Mouse (Mus musculus): ENCODE measurements around the gene Lmbr1l. TPM values are rescaled to one million over a fixed set of nuclear protein-coding genes. Genes with fewer than 3 reads are reported as not detected.
"Not testable (repeated sequence)": the region's sequence is repeated elsewhere in the genome, so short reads cannot be mapped to it uniquely, and the experiment has no call there.

Lmbr1l gene
- polyA plus RNA-seq, 1 experiment from 2014 or later: 5.5 TPM

GRCm38 (mm10) chr15:98947884-98948283, 29.9 kb upstream of the Lmbr1l start:
- Histone ChIP-seq H3K27me3 (replicated peaks; ENCODE audit: control insufficient read depth, insufficient read depth, low read length) (no peaks in the 10 kb centered on the region), H3K9me3 (ENCODE audit: control insufficient read depth, low read length) (no peaks in the 10 kb centered on the region), H3K4me3 (ENCODE audit: low read depth, low read length) (no peak overlapping the region), H3K4me2 (ENCODE audit: low read length) (no peak overlapping the region), H3K27ac (ENCODE audit: low read depth) (no peak overlapping the region), H3K36me3 (ENCODE audit: control insufficient read depth, insufficient read depth, low read length) (peaks cover 9% of the 10 kb centered on the region; the same call in 1 of the 2 replicates), H3K9ac (ENCODE audit: low read length) (no peak overlapping the region), H3K4me1 (replicated peaks; ENCODE audit: control insufficient read depth, insufficient read depth, low read length) (0 out of 2 replicates have a peak, but pooled peaks cover 4% of the 10 kb centered on the region)
- DNase-seq (ENCODE audit: low spot score) (no peak), ATAC-seq (replicated peaks; ENCODE audit: low FRiP score, low TSS enrichment, low read depth) (no peak)
- WGBS: 51% methylated on average over 3 of the region's 3 CpGs

GRCm38 (mm10) chr15:98943133-98943532, 25.1 kb upstream of the Lmbr1l start:
- H3K27ac ChIP-seq (ENCODE audit: low read depth): no peak overlapping the region
- WGBS: 48% methylated on average over 4 of the region's 4 CpGs

GRCm38 (mm10) chr15:98942081-98942480, 24.1 kb upstream of the Lmbr1l start:
- Histone ChIP-seq H3K36me3 (ENCODE audit: control insufficient read depth, insufficient read depth, low read length) (no peaks in the 10 kb centered on the region), H3K4me2 (ENCODE audit: low read length) (no peak overlapping the region), H3K4me3 (ENCODE audit: low read depth, low read length) (no peak overlapping the region), H3K9ac (ENCODE audit: low read length) (no peak overlapping the region), H3K27me3 (replicated peaks; ENCODE audit: control insufficient read depth, insufficient read depth, low read length) (no peaks in the 10 kb centered on the region), H3K27ac (ENCODE audit: low read depth) (no peak overlapping the region), H3K4me1 (replicated peaks; ENCODE audit: control insufficient read depth, insufficient read depth, low read length) (no peaks in the 10 kb centered on the region), H3K9me3 (ENCODE audit: control insufficient read depth, low read length) (no peaks in the 10 kb centered on the region)
- ATAC-seq (replicated peaks; ENCODE audit: low FRiP score, low TSS enrichment, low read depth) (no peak), DNase-seq (ENCODE audit: low spot score) (no peak)
- WGBS: 85% methylated on average over 4 of the region's 4 CpGs

More at GRCm38 (mm10) chr15:98943133-98943532, 25.1 kb upstream of the Lmbr1l start:
- Histone ChIP-seq H3K36me3 (ENCODE audit: control insufficient read depth, insufficient read depth, low read length) (no peaks in the 10 kb centered on the region), H3K9ac (ENCODE audit: low read length) (no peak overlapping the region), H3K9me3 (ENCODE audit: control insufficient read depth, low read length) (no peaks in the 10 kb centered on the region), H3K4me3 (ENCODE audit: low read depth, low read length) (no peak overlapping the region), H3K4me2 (ENCODE audit: low read length) (no peak overlapping the region), H3K27me3 (replicated peaks; ENCODE audit: control insufficient read depth, insufficient read depth, low read length) (no peaks in the 10 kb centered on the region), H3K4me1 (replicated peaks; ENCODE audit: control insufficient read depth, insufficient read depth, low read length) (no peaks in the 10 kb centered on the region)
- DNase-seq (ENCODE audit: low spot score) (no peak), ATAC-seq (replicated peaks; ENCODE audit: low FRiP score, low TSS enrichment, low read depth) (0 out of 2 replicates have a peak, but pooled peaks have one; percentile 20)

GRCm38 (mm10) chr15:98941539-98941938, 23.5 kb upstream of the Lmbr1l start:
- Histone ChIP-seq H3K4me3 (ENCODE audit: low read depth, low read length) (no peak overlapping the region), H3K27me3 (replicated peaks; ENCODE audit: control insufficient read depth, insufficient read depth, low read length) (no peaks in the 10 kb centered on the region), H3K27ac (ENCODE audit: low read depth) (no peak overlapping the region), H3K36me3 (ENCODE audit: control insufficient read depth, insufficient read depth, low read length) (no peaks in the 10 kb centered on the region), H3K4me1 (replicated peaks; ENCODE audit: control insufficient read depth, insufficient read depth, low read length) (no peaks in the 10 kb centered on the region), H3K9ac (ENCODE audit: low read length) (no peak overlapping the region), H3K4me2 (ENCODE audit: low read length) (no peak overlapping the region), H3K9me3 (ENCODE audit: control insufficient read depth, low read length) (no peaks in the 10 kb centered on the region)
- WGBS: 65% methylated on average over 2 of the region's 2 CpGs
- ATAC-seq (replicated peaks; ENCODE audit: low FRiP score, low TSS enrichment, low read depth): no peak
- no peak for DNase-seq (ENCODE audit: low spot score)

- ATAC-seq (replicated peaks; ENCODE audit: low FRiP score, low TSS enrichment, low read depth) (no peak), DNase-seq (ENCODE audit: low spot score) (no peak)
- 83% methylated on average over 10 of the region's 10 CpGs for WGBS
- Histone ChIP-seq H3K4me2 (ENCODE audit: low read length) (no peak overlapping the region), H3K27me3 (replicated peaks; ENCODE audit: control insufficient read depth, insufficient read depth, low read length) (no peaks in the 10 kb centered on the region), H3K36me3 (ENCODE audit: control insufficient read depth, insufficient read depth, low read length) (no peaks in the 10 kb centered on the region), H3K4me1 (replicated peaks; ENCODE audit: control insufficient read depth, insufficient read depth, low read length) (peaks cover 2% of the 10 kb centered on the region), H3K9ac (ENCODE audit: low read length) (no peak overlapping the region), H3K4me3 (ENCODE audit: low read depth, low read length) (no peak overlapping the region), H3K9me3 (ENCODE audit: control insufficient read depth, low read length) (no peaks in the 10 kb centered on the region), H3K27ac (ENCODE audit: low read depth) (no peak overlapping the region)
These were observed 22.8 kb upstream of the Lmbr1l start for GRCm38 (mm10) chr15:98940816-98941215.

- peak within 1 kb of the TSS; percentile 97 for H3K9ac ChIP-seq (ENCODE audit: low read length)
- H3K36me3 ChIP-seq (ENCODE audit: control insufficient read depth, insufficient read depth, low read length): peaks cover 14% of the 10 kb centered on the region
- DNase-seq (ENCODE audit: low spot score): peak; percentile 90
- peak within 1 kb of the TSS; percentile 99 for H3K4me2 ChIP-seq (ENCODE audit: low read length)
- no peaks in the 10 kb centered on the region for H3K27me3 ChIP-seq (replicated peaks; ENCODE audit: control insufficient read depth, insufficient read depth, low read length)
- peak within 1 kb of the TSS; percentile 54 for H3K4me3 ChIP-seq (ENCODE audit: low read depth, low read length)
- under 1% methylated on average over 52 of the region's 58 CpGs for WGBS
- ATAC-seq (replicated peaks; ENCODE audit: low FRiP score, low TSS enrichment, low read depth): peak; percentile 94
- H3K27ac ChIP-seq (ENCODE audit: low read depth): peak within 1 kb of the TSS; percentile 96
- H3K9me3 ChIP-seq (ENCODE audit: control insufficient read depth, low read length): no peaks in the 10 kb centered on the region
- peaks cover 14% of the 10 kb centered on the region for H3K4me1 ChIP-seq (replicated peaks; ENCODE audit: control insufficient read depth, insufficient read depth, low read length)
These were observed 16.3 kb upstream of the Lmbr1l start, which contains the start of gene Tuba1b for GRCm38 (mm10) chr15:98934217-98934839. TSS of gene Tuba1b (minus strand) at chr15:98934565.

GRCm38 (mm10) chr15:98933833-98934216, 15.8 kb upstream of the Lmbr1l start:
- H3K4me3 ChIP-seq (ENCODE audit: low read depth, low read length): peak overlapping the region; percentile 54
- peaks cover 14% of the 10 kb centered on the region for H3K36me3 ChIP-seq (ENCODE audit: control insufficient read depth, insufficient read depth, low read length)
- peak overlapping the region; percentile 96 for H3K27ac ChIP-seq (ENCODE audit: low read depth)
- DNase-seq (ENCODE audit: low spot score): peak; percentile 96
- H3K9me3 ChIP-seq (ENCODE audit: control insufficient read depth, low read length): no peaks in the 10 kb centered on the region
- H3K4me2 ChIP-seq (ENCODE audit: low read length): peak overlapping the region; percentile 99
- peak; percentile 84 for ATAC-seq (replicated peaks; ENCODE audit: low FRiP score, low TSS enrichment, low read depth)
- H3K4me1 ChIP-seq (replicated peaks; ENCODE audit: control insufficient read depth, insufficient read depth, low read length): peaks cover 14% of the 10 kb centered on the region
- peak overlapping the region; percentile 97 for H3K9ac ChIP-seq (ENCODE audit: low read length)
- WGBS: under 1% methylated on average over 35 of the region's 35 CpGs
- H3K27me3 ChIP-seq (replicated peaks; ENCODE audit: control insufficient read depth, insufficient read depth, low read length): no peaks in the 10 kb centered on the region

- ATAC-seq (replicated peaks; ENCODE audit: low FRiP score, low TSS enrichment, low read depth): 0 out of 2 replicates have a peak, but pooled peaks have one; percentile 4
These were observed 15.1 kb upstream of the Lmbr1l start for GRCm38 (mm10) chr15:98933004-98933671.

More at GRCm38 (mm10) chr15:98933004-98933671, 15.1 kb upstream of the Lmbr1l start:
- Histone ChIP-seq H3K4me2 (ENCODE audit: low read length) (peak overlapping the region; percentile 99), H3K9ac (ENCODE audit: low read length) (peak overlapping the region; percentile 97), H3K4me1 (replicated peaks; ENCODE audit: control insufficient read depth, insufficient read depth, low read length) (peaks cover 14% of the 10 kb centered on the region), H3K4me3 (ENCODE audit: low read depth, low read length) (peak overlapping the region; percentile 54), H3K27ac (ENCODE audit: low read depth) (peak overlapping the region; percentile 96), H3K36me3 (ENCODE audit: control insufficient read depth, insufficient read depth, low read length) (peaks cover 14% of the 10 kb centered on the region)
- DNase-seq (ENCODE audit: low spot score); H3K27me3 ChIP-seq (replicated peaks; ENCODE audit: control insufficient read depth, insufficient read depth, low read length); H3K9me3 ChIP-seq (ENCODE audit: control insufficient read depth, low read length): not testable (repeated sequence)
- 13% methylated on average over 8 of the region's 9 CpGs for WGBS
